Mouse (Mus musculus): ENCODE data around the gene Rai1.

- TF ChIP-seq CTCF (IDR thresholded peaks at IDR 0.05; ENCODE audit: control insufficient read depth, insufficient read depth, insufficient read length): no peak
- no peak for TF ChIP-seq USF1 (IDR thresholded peaks at IDR 0.05; ENCODE audit: low read depth)
- TF ChIP-seq CEBPB (IDR thresholded peaks at IDR 0.05; ENCODE audit: low read depth): no peak
Observed at GRCm38 (mm10) chr11:60206207-60206606, 101.4 kb downstream of the Rai1 start.
